Mouse (Mus musculus) ES-Bruce4 (cell line): ENCODE data around the gene Sgpp2.

Source experiments
- CTCF ChIP-seq: IDR thresholded peaks from one replicate; pipeline ENCODE4 v1.8.1; 2011; ENCODE audit warnings: low read depth, low read length
- EP300 ChIP-seq: IDR thresholded peaks from 2 replicates; pipeline ENCODE4 v1.6.1; 2011; ENCODE audit warnings: low read depth, low read length; ENCODE audit not compliant: insufficient read depth

DNA sequence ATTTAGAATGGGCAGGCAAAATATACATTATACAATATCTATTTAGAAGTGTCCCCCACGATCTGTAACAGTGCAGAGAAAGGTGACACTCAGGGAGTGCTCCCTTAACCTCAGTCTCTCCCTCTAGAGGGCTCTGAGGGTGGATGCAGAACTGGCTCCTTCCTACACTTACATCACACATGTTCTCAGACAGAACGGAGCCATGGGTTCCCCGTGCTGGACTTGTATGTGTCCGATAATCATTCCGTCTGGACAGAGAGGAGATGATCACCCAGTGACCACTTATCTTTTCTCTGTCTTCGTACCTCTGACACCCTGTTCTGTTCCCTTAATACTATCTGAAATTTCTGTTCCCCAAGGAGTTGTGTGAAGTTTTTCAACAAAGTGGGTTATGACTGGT, 15.7 kb downstream of the Sgpp2 start:
- TF ChIP-seq CTCF (no peak), EP300 (no peak)
